Mouse (Mus musculus) kidney, postnatal 0 days (tissue): ENCODE results near the gene Olfr1361. TPM values are rescaled to one million over a fixed set of nuclear protein-coding genes. Genes with fewer than 3 reads are reported as not detected.

ENCODE experiments used
- ATAC-seq: fragments of 200-750 bp; cut with Nextera tagmentation; replicated peaks from 2 replicates; pipeline ENCODE4 v1.8.0; 2017; ENCODE audit warnings: low read depth, moderate number of reproducible peaks, moderate TSS enrichment, moderate library complexity; ENCODE audit not compliant: low FRiP score
- DNase-seq: peaks from one replicate; pipeline ENCODE4 v3.0.0-alpha.2; 2016; ENCODE audit warnings: low spot score
- H3K27ac ChIP-seq: fragments of 300-500 bp; sonication (generic); 2 replicates; pipeline ENCODE4 v1.5.1; 2014; ENCODE audit warnings: mild to moderate bottlenecking
- H3K27me3 ChIP-seq: fragments of 300-500 bp; sonication (generic); 2 replicates; pipeline ENCODE4 v1.6.1; 2014; ENCODE audit warnings: low read length, mixed read lengths; ENCODE audit not compliant: insufficient read depth
- H3K36me3 ChIP-seq: fragments of 300-500 bp; sonication (generic); 2 replicates; pipeline ENCODE4 v1.6.1; 2014; ENCODE audit warnings: low read length, mixed read lengths; ENCODE audit not compliant: insufficient read depth
- H3K4me1 ChIP-seq: fragments of 300-500 bp; sonication (generic); replicated peaks from 2 replicates; pipeline ENCODE4 v1.6.1; 2014; ENCODE audit warnings: antibody characterized with exemption, low read length, mixed read lengths; ENCODE audit not compliant: insufficient read depth
- H3K4me2 ChIP-seq: fragments of 300-500 bp; sonication (generic); 2 replicates; pipeline ENCODE4 v1.6.1; 2014; ENCODE audit warnings: mild to moderate bottlenecking, low read length, moderate library complexity, mixed read lengths
- H3K4me3 ChIP-seq: fragments of 300-500 bp; sonication (generic); replicated peaks from 2 replicates; pipeline ENCODE4 v1.5.1; 2014; ENCODE audit warnings: low read depth, low read length
- H3K9ac ChIP-seq: fragments of 300-500 bp; sonication (generic); 2 replicates; pipeline ENCODE4 v1.6.1; 2014; ENCODE audit warnings: low read depth, low read length
- H3K9me3 ChIP-seq: fragments of 300-500 bp; sonication (generic); replicated peaks from 2 replicates; pipeline ENCODE4 v1.6.1; 2016; ENCODE audit warnings: low read length, inconsistent platforms, mixed read lengths
- CTCF ChIP-seq: IDR thresholded peaks from 2 replicates; pipeline ENCODE4 v1.5.1; 2016; ENCODE audit warnings: antibody characterized with exemption, low read depth, mild to moderate bottlenecking, moderate library complexity
- WGBS: fragments of 180-500 bp; shearing (Covaris S2); extraction: QIAGEN DNeasy Blood & Tissue Kit; methylation state at CpG from one replicate; pipeline ENCODE4 v1.1.7; 2014; 5-methylcytosine and 5-hydroxymethylcytosine counted together
- polyA plus RNA-seq: library from polyadenylated mRNA; unstranded; fragments of >200 nt; fragmentation: Nextera tagmentation; extraction: Ambion mirVana; gene quantifications from 2 replicates; pipeline ENCODE4 v1.2.1, GENCODE M21; 2015

Olfr1361 gene
- not detected in 2 replicates for polyA plus RNA-seq

- Histone ChIP-seq H3K4me1 (no peaks in the 10 kb centered on the region), H3K9ac (no peak within 1 kb of the TSS), H3K27me3 (no peaks in the 10 kb centered on the region), H3K36me3 (no peaks in the 10 kb centered on the region), H3K4me3 (no peak within 1 kb of the TSS), H3K4me2 (no peak within 1 kb of the TSS), H3K9me3 (no peaks in the 10 kb centered on the region), H3K27ac (no peak within 1 kb of the TSS)
- ATAC-seq = no peak
- 38% methylated on average over 2 of the region's 2 CpGs for WGBS
- no peak for DNase-seq
- no peak for TF ChIP-seq CTCF
Observed at GRCm38 (mm10) chr13:21663286-21663685, at the start of gene Olfr1361. TSS of gene Olfr1361 (minus strand) at chr13:21663386.

GRCm38 (mm10) chr13:21711698-21712097 lies 48.5 kb upstream of the Olfr1361 start:
- DNase-seq = no peak
- H3K27ac ChIP-seq = no peak overlapping the region
- 33% methylated on average over 4 of the region's 4 CpGs for WGBS
- H3K4me1 ChIP-seq = peaks cover 3% of the 10 kb centered on the region; the same call in 1 of the 2 replicates
- H3K27me3 ChIP-seq = no peaks in the 10 kb centered on the region
- no peak for ATAC-seq
- TF ChIP-seq CTCF = no peak
- no peak overlapping the region for H3K9ac ChIP-seq
- H3K36me3 ChIP-seq = no peaks in the 10 kb centered on the region
- H3K9me3 ChIP-seq = no peaks in the 10 kb centered on the region
- H3K4me2 ChIP-seq = peak overlapping the region; percentile 78
- peak overlapping the region; percentile 39; the same call in 1 of the 2 replicates for H3K4me3 ChIP-seq

- no peak overlapping the region; the same call in 1 of the 2 replicates for H3K27ac ChIP-seq
- H3K4me1 ChIP-seq = peaks cover 3% of the 10 kb centered on the region; the same call in 1 of the 2 replicates
- H3K36me3 ChIP-seq = no peaks in the 10 kb centered on the region
- peak overlapping the region; percentile 39 for H3K4me3 ChIP-seq
- 0 out of 2 replicates have a peak overlapping the region, but pooled peaks have one; percentile 35 for H3K9ac ChIP-seq
- H3K4me2 ChIP-seq = peak overlapping the region; percentile 78
- TF ChIP-seq CTCF = no peak
- ATAC-seq (peak; percentile 79), DNase-seq (peak; percentile 48)
- 2% methylated on average over 22 of the region's 22 CpGs for WGBS
- no peaks in the 10 kb centered on the region for H3K9me3 ChIP-seq
- H3K27me3 ChIP-seq = no peaks in the 10 kb centered on the region
Observed at GRCm38 (mm10) chr13:21710821-21711525, 47.8 kb upstream of the Olfr1361 start.

- Histone ChIP-seq H3K9me3 (no peaks in the 10 kb centered on the region), H3K9ac (peak overlapping the region; percentile 54), H3K4me3 (peak overlapping the region; percentile 75), H3K4me2 (peak overlapping the region; percentile 78), H3K27me3 (no peaks in the 10 kb centered on the region), H3K4me1 (peaks cover 3% of the 10 kb centered on the region; the same call in 1 of the 2 replicates), H3K27ac (peak overlapping the region; percentile 81), H3K36me3 (no peaks in the 10 kb centered on the region)
- DNase-seq = peak; percentile 96
- TF ChIP-seq CTCF = peak; percentile 91
- WGBS = under 1% methylated on average over 32 of the region's 32 CpGs
- ATAC-seq = peak; percentile 78
Observed at GRCm38 (mm10) chr13:21710031-21710711, 47.0 kb upstream of the Olfr1361 start.

- no peaks in the 10 kb centered on the region for H3K36me3 ChIP-seq
- H3K4me1 ChIP-seq = no peaks in the 10 kb centered on the region
- DNase-seq (no peak), ATAC-seq (no peak)
- TF ChIP-seq CTCF = no peak
- H3K27ac ChIP-seq = no peak overlapping the region
- H3K27me3 ChIP-seq = no peaks in the 10 kb centered on the region
- no peaks in the 10 kb centered on the region for H3K9me3 ChIP-seq
- no peak overlapping the region for H3K9ac ChIP-seq
- no peak overlapping the region for H3K4me2 ChIP-seq
- no peak overlapping the region for H3K4me3 ChIP-seq
- 72% methylated on average over 4 of the region's 4 CpGs for WGBS
Observed at GRCm38 (mm10) chr13:21706669-21707068, 43.5 kb upstream of the Olfr1361 start.

- Histone ChIP-seq H3K9ac (no peak within 1 kb of the TSS), H3K27me3 (no peaks in the 10 kb centered on the region), H3K9me3 (no peaks in the 10 kb centered on the region), H3K27ac (no peak within 1 kb of the TSS), H3K36me3 (no peaks in the 10 kb centered on the region), H3K4me1 (no peaks in the 10 kb centered on the region), H3K4me3 (no peak within 1 kb of the TSS), H3K4me2 (no peak within 1 kb of the TSS)
- no peak for DNase-seq
- TF ChIP-seq CTCF = no peak
- no peak for ATAC-seq
Observed at GRCm38 (mm10) chr13:21697811-21698210, 34.6 kb upstream of the Olfr1361 start, which contains the start of gene Olfr1359. TSS of gene Olfr1359 (plus strand) at chr13:21698111.
